Mouse (Mus musculus) heart, postnatal 0 days (tissue): ENCODE measurements around the gene Socs7.

Source experiments
- CTCF ChIP-seq: IDR thresholded peaks from 2 replicates; pipeline ENCODE4 v1.5.1; 2016; ENCODE audit warnings: antibody characterized with exemption, control low read depth, low read depth
- EP300 ChIP-seq: IDR thresholded peaks from 2 replicates; pipeline ENCODE4 v1.6.1; 2016; ENCODE audit warnings: antibody characterized with exemption, low read depth

GRCm38 (mm10) chr11:97418834-97419539 is 56.6 kb downstream of the Socs7 start:
- no peak for TF ChIP-seq CTCF
- TF ChIP-seq EP300, result no peak
